Mouse (Mus musculus) heart, embryonic 11.5 days (tissue): ENCODE data around the gene Ndnf. TPM values are rescaled to one million over a fixed set of nuclear protein-coding genes. Genes with fewer than 3 reads are reported as not detected.

Source experiments
- ATAC-seq: fragments of 200-750 bp; cut with Nextera tagmentation; replicated peaks from 2 replicates; pipeline ENCODE4 v1.8.0; 2017; ENCODE audit warnings: moderate library complexity; ENCODE audit not compliant: insufficient number of reproducible peaks, low FRiP score, low TSS enrichment
- H3K27ac ChIP-seq: fragments of 300-500 bp; sonication (generic); 2 replicates; pipeline ENCODE4 v1.5.1; 2014; ENCODE audit warnings: mild to moderate bottlenecking, low read depth, low read length
- H3K27me3 ChIP-seq: fragments of 300-500 bp; sonication (generic); 2 replicates; pipeline ENCODE4 v1.6.1; 2014; ENCODE audit warnings: mild to moderate bottlenecking, low read length, mixed read lengths; ENCODE audit not compliant: control insufficient read depth, insufficient read depth
- H3K36me3 ChIP-seq: fragments of 300-500 bp; sonication (generic); 2 replicates; pipeline ENCODE4 v1.6.1; 2014; ENCODE audit warnings: mild to moderate bottlenecking, low read length, moderate library complexity, mixed read lengths; ENCODE audit not compliant: control insufficient read depth, insufficient read depth
- H3K4me1 ChIP-seq: fragments of 300-500 bp; sonication (generic); 2 replicates; pipeline ENCODE4 v1.6.1; 2014; ENCODE audit warnings: low read length; ENCODE audit not compliant: control insufficient read depth, insufficient read depth
- H3K4me2 ChIP-seq: fragments of 300-500 bp; sonication (generic); 2 replicates; pipeline ENCODE4 v1.6.1; 2014; ENCODE audit warnings: mild to moderate bottlenecking, moderate library complexity
- H3K4me3 ChIP-seq: fragments of 300-500 bp; sonication (generic); 2 replicates; pipeline ENCODE4 v1.5.1; 2014; ENCODE audit warnings: low read depth, low read length
- H3K9ac ChIP-seq: fragments of 300-500 bp; sonication (generic); 2 replicates; pipeline ENCODE4 v1.6.1; 2014; ENCODE audit warnings: mild to moderate bottlenecking, low read depth, low read length, moderate library complexity
- H3K9me3 ChIP-seq: fragments of 300-500 bp; sonication (generic); replicated peaks from 2 replicates; pipeline ENCODE4 v1.6.1; 2016; ENCODE audit warnings: low read length; ENCODE audit not compliant: control insufficient read depth
- WGBS: fragments of 180-500 bp; shearing (Covaris S2); extraction: QIAGEN DNeasy Blood & Tissue Kit; methylation state at CpG from one replicate; pipeline ENCODE4 v1.1.7; 2014; ENCODE audit not compliant: insufficient replicate concordance; 5-methylcytosine and 5-hydroxymethylcytosine counted together
- polyA plus RNA-seq: library from polyadenylated mRNA; unstranded; fragments of >200 nt; fragmentation: Nextera tagmentation; extraction: Ambion mirVana; gene quantifications from 2 replicates; pipeline ENCODE4 v1.2.1, GENCODE M21; 2014

The Ndnf gene
- polyA plus RNA-seq: 0.87 and 2.6 TPM in 2 replicates

DNA sequence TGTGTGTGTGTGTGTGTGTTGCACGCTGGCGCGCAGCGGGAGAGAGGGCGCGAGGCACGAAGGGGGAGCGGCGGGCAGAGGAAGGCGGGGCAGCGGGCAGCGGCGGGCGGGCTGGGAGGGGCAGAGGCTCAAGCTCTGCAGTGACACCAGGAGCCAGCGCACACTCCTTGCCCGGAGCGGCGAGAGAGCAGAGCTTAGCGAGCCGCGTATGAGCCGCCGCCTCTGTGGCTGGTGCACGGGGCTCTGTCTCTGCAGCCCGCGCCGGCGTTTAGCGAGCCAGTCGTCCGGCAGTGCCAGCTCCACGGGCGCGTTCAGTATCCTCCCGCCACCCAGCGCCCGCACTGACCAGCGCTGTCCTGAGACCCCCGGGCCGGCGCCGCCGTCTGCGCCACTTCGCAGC is at the start of gene Ndnf:
Ndnf (plus strand) TSS at position 140 of the 400 bp plus-strand sequence.
- peak within 1 kb of the TSS; percentile 58 for H3K4me3 ChIP-seq
- H3K27me3 ChIP-seq: peaks cover 6% of the 10 kb centered on the region
- H3K27ac ChIP-seq: no peak within 1 kb of the TSS
- WGBS: 0% methylated on average over 27 of the region's 45 CpGs
- H3K4me2 ChIP-seq: peak within 1 kb of the TSS; percentile 96
- no peaks in the 10 kb centered on the region for H3K36me3 ChIP-seq
- no peaks in the 10 kb centered on the region for H3K9me3 ChIP-seq
- peak within 1 kb of the TSS; percentile 66 for H3K9ac ChIP-seq
- H3K4me1 ChIP-seq: 0 out of 2 replicates have a peak, but pooled peaks cover 2% of the 10 kb centered on the region
- ATAC-seq: peak; percentile 85

- H3K4me3 ChIP-seq: no peak overlapping the region
- no peak overlapping the region for H3K4me2 ChIP-seq
- no peaks in the 10 kb centered on the region for H3K36me3 ChIP-seq
- no peak overlapping the region for H3K27ac ChIP-seq
- no peak for ATAC-seq
- H3K4me1 ChIP-seq: no peaks in the 10 kb centered on the region; the same call in 1 of the 2 replicates
- H3K27me3 ChIP-seq: no peaks in the 10 kb centered on the region
- 85% methylated on average over 3 of the region's 3 CpGs for WGBS
- H3K9ac ChIP-seq: no peak overlapping the region
- H3K9me3 ChIP-seq: no peaks in the 10 kb centered on the region
Measured at GRCm38 (mm10) chr6:65623016-65623715, 48.2 kb upstream of the Ndnf start.

DNA sequence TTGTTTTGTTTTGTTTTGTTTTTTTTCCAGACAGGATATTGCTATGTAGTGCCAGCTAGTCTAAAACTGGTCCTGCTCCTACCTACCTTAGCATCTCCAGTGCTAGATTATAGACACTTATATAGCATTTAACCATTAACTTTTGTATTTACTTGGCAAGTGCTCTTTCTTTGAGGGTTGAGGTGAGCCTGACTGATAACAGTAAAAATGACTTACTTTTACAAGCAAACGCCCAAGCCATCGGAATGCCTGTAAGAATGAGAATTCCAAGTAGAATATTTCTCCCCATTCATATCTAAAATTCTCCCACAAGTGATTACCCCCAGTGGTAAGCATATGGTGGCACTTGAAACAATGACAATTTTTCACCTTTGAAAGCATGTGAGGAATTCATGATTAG is 40.8 kb upstream of the Ndnf start:
- 63% methylated on average over 2 of the region's 2 CpGs for WGBS
- no peak overlapping the region for H3K9ac ChIP-seq
- H3K4me3 ChIP-seq: no peak overlapping the region
- no peaks in the 10 kb centered on the region for H3K27me3 ChIP-seq
- ATAC-seq: no peak
- H3K36me3 ChIP-seq: no peaks in the 10 kb centered on the region
- H3K4me2 ChIP-seq: no peak overlapping the region
- no peaks in the 10 kb centered on the region for H3K9me3 ChIP-seq
- H3K27ac ChIP-seq: no peak overlapping the region
- H3K4me1 ChIP-seq: no peaks in the 10 kb centered on the region

DNA sequence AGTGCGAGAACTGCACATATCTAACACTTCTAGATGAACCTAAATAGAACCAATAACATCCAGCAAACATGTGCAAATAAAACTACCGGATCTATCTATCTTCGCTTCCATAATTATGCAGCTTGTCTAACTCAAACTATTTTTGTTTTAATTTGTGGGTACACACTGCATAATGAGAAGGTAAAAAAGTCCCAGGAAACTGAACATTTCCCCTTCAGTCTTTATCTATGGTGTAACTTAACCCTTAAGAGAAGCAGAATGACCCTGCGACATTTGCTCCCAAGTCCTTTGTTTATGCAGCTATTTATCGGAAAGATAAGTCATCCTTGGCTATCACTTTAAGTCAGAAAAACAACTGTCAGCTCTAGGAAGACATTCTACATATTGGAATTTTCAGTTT is 39.2 kb upstream of the Ndnf start:
- H3K27me3 ChIP-seq: no peaks in the 10 kb centered on the region
- no peaks in the 10 kb centered on the region for H3K36me3 ChIP-seq
- no peak for ATAC-seq
- 54% methylated on average over 5 of the region's 5 CpGs for WGBS
- H3K9ac ChIP-seq: no peak overlapping the region
- no peaks in the 10 kb centered on the region for H3K9me3 ChIP-seq
- H3K27ac ChIP-seq: no peak overlapping the region
- no peak overlapping the region for H3K4me2 ChIP-seq
- H3K4me1 ChIP-seq: no peaks in the 10 kb centered on the region
- H3K4me3 ChIP-seq: no peak overlapping the region

GRCm38 (mm10) chr6:65642431-65642830 is 29.0 kb upstream of the Ndnf start:
- Histone ChIP-seq H3K4me3 (no peak overlapping the region), H3K4me1 (no peaks in the 10 kb centered on the region), H3K4me2 (no peak overlapping the region), H3K9me3 (peaks cover 3% of the 10 kb centered on the region; the same call in 1 of the 2 replicates), H3K9ac (no peak overlapping the region), H3K27ac (no peak overlapping the region), H3K36me3 (no peaks in the 10 kb centered on the region), H3K27me3 (no peaks in the 10 kb centered on the region)
- no peak for ATAC-seq

DNA sequence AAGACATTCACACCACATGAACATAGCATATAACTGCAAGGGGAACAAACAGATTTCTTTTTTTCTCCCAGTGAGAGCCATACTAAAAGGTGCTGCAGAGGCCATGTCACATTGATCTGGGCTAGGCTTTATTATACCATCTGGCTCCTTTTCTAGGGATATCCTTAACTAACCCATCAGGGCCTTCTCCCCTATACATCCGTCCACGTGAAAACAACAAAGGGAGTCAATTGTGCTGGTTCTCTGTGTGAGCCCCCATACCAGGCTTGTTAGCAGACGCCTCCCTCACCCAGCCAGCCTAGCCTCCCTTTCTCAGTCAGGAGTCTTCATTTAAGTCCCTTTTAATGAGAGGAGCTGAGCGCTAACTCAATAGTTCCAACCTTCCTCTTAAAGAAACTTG is 27.3 kb upstream of the Ndnf start:
- H3K9ac ChIP-seq: no peak overlapping the region
- no peaks in the 10 kb centered on the region for H3K36me3 ChIP-seq
- no peaks in the 10 kb centered on the region for H3K27me3 ChIP-seq
- H3K27ac ChIP-seq: no peak overlapping the region
- no peak for ATAC-seq
- no peaks in the 10 kb centered on the region for H3K9me3 ChIP-seq
- H3K4me1 ChIP-seq: no peaks in the 10 kb centered on the region
- H3K4me2 ChIP-seq: no peak overlapping the region
- H3K4me3 ChIP-seq: no peak overlapping the region
- WGBS: 60% methylated on average over 4 of the region's 4 CpGs

GRCm38 (mm10) chr6:65646408-65646807 is 25.0 kb upstream of the Ndnf start:
- H3K4me3 ChIP-seq: no peak overlapping the region
- 62% methylated on average over 3 of the region's 3 CpGs for WGBS

GRCm38 (mm10) chr6:65647731-65648130 is 23.7 kb upstream of the Ndnf start:
- no peak for ATAC-seq
- Histone ChIP-seq H3K9me3 (no peaks in the 10 kb centered on the region), H3K27ac (no peak overlapping the region), H3K4me1 (no peaks in the 10 kb centered on the region), H3K4me3 (no peak overlapping the region), H3K9ac (no peak overlapping the region), H3K36me3 (no peaks in the 10 kb centered on the region), H3K27me3 (no peaks in the 10 kb centered on the region), H3K4me2 (no peak overlapping the region)
- 78% methylated on average over 6 of the region's 6 CpGs for WGBS

More at GRCm38 (mm10) chr6:65646408-65646807, 25.0 kb upstream of the Ndnf start:
- no peak overlapping the region for H3K4me2 ChIP-seq
- H3K9me3 ChIP-seq: no peaks in the 10 kb centered on the region
- H3K36me3 ChIP-seq: no peaks in the 10 kb centered on the region
- no peaks in the 10 kb centered on the region for H3K27me3 ChIP-seq
- no peak overlapping the region for H3K9ac ChIP-seq
- no peaks in the 10 kb centered on the region for H3K4me1 ChIP-seq
- no peak for ATAC-seq
- no peak overlapping the region for H3K27ac ChIP-seq

DNA sequence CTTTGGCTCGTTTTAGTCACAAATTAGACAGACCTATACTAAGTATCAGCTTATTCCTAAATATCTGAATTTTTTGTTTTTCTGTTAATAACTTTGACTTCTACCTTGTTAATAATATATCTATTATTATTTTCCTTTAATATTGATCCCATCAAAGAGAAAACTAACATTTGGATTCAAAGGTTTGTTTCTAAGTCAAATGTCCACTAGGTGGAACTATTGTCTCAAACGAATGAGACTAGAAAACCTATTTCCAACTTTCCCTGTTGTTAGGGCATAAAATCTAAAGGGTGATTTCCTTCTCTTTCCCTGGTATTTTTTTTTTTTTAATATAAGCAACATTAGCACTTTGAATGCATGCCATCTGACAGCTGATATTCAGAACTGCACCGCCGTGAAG is 20.0 kb upstream of the Ndnf start:
- no peaks in the 10 kb centered on the region for H3K27me3 ChIP-seq
- H3K4me3 ChIP-seq: no peak overlapping the region
- no peak overlapping the region for H3K4me2 ChIP-seq
- no peaks in the 10 kb centered on the region for H3K4me1 ChIP-seq
- no peak overlapping the region for H3K9ac ChIP-seq
- ATAC-seq: no peak
- H3K9me3 ChIP-seq: no peaks in the 10 kb centered on the region
- H3K36me3 ChIP-seq: no peaks in the 10 kb centered on the region
- H3K27ac ChIP-seq: no peak overlapping the region
- WGBS: 53% methylated on average over 4 of the region's 4 CpGs
